Comparison of ENCODE assay signal across 25 mouse cellular contexts in the genomic region with DNA sequence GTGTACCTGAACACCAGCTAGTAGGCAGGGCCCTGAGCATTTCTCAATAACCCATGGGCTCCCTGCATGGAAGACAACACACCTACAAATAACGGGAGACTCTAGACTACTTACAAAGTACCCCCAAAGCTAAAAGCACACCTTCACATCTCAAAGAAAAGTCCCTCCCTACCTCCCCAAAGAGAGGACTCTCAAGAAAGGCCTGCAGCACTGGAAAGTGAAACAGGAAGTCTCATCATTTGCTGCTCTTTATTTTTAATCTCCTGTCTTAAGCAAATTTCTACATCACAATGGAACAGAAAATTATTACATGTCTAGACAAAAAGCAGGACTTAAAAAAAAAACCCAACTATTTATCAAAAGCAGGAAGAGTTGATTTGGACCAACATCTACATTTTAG.
DNase-seq lines count a peak whose midpoint lies in the region; ATAC-seq and TF ChIP-seq lines count a peak whose summit lies in the region.
"Had no signal": no experiment of that assay in that cellular context is flagged by ENCODE, and none has a peak within 500 bp of the region (broad histone marks: within the 10 kb centered on the region; RNA-seq: fewer than 3 reads in every experiment).

No protein-coding gene starts in this region.

- H3K27me3 ChIP-seq in heart, adult 2 months (ENCODE audit: control insufficient read depth, insufficient read depth, low read length), result no peaks in the 10 kb centered on the region
- H3K27me3 ChIP-seq in limb, embryonic 10.5 days (ENCODE audit: low read depth, poor library complexity, severe bottlenecking), result no peaks in the 10 kb centered on the region
- H3K27me3 ChIP-seq: forebrain, embryonic 13.5 days; heart, embryonic 13.5 days; hindbrain, embryonic 15.5 days had no signal

- WGBS in heart, adult 2 months, result 84% methylated on average over 1 of the region's 1 CpGs
- WGBS in limb, embryonic 10.5 days, result 90% methylated on average over 1 of the region's 1 CpGs

- H3K4me1 ChIP-seq in heart, adult 2 months (ENCODE audit: control insufficient read depth, insufficient read depth, low read length), result no peaks in the 10 kb centered on the region
- H3K4me1 ChIP-seq in limb, embryonic 10.5 days, result no peaks in the 10 kb centered on the region

- H3K36me3 ChIP-seq in heart, adult 2 months (ENCODE audit: control insufficient read depth, insufficient read depth, low read length), result no peaks in the 10 kb centered on the region
- no peaks in the 10 kb centered on the region for H3K36me3 ChIP-seq in limb, embryonic 10.5 days
- H3K36me3 ChIP-seq: forebrain, embryonic 10.5 days; heart, embryonic 10.5 days; heart, embryonic 13.5 days; hindbrain, embryonic 15.5 days had no signal

- peak; percentile 5 to 7 for DNase-seq in B cell, adult 2 months
- DNase-seq in heart, adult 2 months, result no peak
- DNase-seq in limb, embryonic 10.5 days (ENCODE audit: low spot score), result no peak
- DNase-seq in left cerebral cortex, postnatal 14 days (ENCODE audit: low spot score in 2 of 2), result no peak
- DNase-seq: adrenal gland, adult 8-10 months; adrenal gland, postnatal 25 days; cerebellum, adult 11-12 months; cerebellum, adult 8-10 months; cerebellum, postnatal 14 days; forebrain, postnatal 0 days; gastrocnemius, adult 2 months; gastrocnemius, postnatal 14 days; heart, adult 18-20 months; heart, postnatal 14 days; heart, postnatal 4 days; kidney, adult 18-20 months had no signal

- TF ChIP-seq CTCF in heart, adult 2 months (IDR thresholded peaks at IDR 0.05), result no peak

- H3K4me3 ChIP-seq in heart, adult 2 months, result no peak overlapping the region
- H3K4me3 ChIP-seq in limb, embryonic 10.5 days, result no peak overlapping the region
- H3K4me3 ChIP-seq: forebrain, embryonic 10.5 days; forebrain, embryonic 13.5 days; gastrocnemius, adult 2 months; heart, embryonic 10.5 days; heart, embryonic 13.5 days; hindbrain, embryonic 15.5 days had no signal

- ATAC-seq in CD4-positive, CD25-positive, alpha-beta regulatory T cell, adult 4 months, result peak; percentile 64
- peak; percentile 46 for ATAC-seq in inflammation-experienced regulatory T-cells, adult 6 months
- ATAC-seq: activated CD4-positive, CD25-positive, alpha-beta regulatory T cell, adult 4 months; forebrain, embryonic 13.5 days; forebrain, postnatal 0 days; intestine, embryonic 16.5 days had no signal

- no peak for TF ChIP-seq EP300 in heart, adult 2 months (IDR thresholded peaks at IDR 0.05; ENCODE audit: insufficient read depth, low read depth, low read length)

- no peak for TF ChIP-seq POLR2A in heart, adult 2 months (IDR thresholded peaks at IDR 0.05; ENCODE audit: insufficient read depth, low read depth, low read length)

- H3K27ac ChIP-seq in heart, adult 2 months, result no peak overlapping the region
- H3K27ac ChIP-seq in limb, embryonic 10.5 days, result no peak overlapping the region
- H3K27ac ChIP-seq: forebrain, embryonic 10.5 days; forebrain, embryonic 13.5 days; gastrocnemius, adult 2 months; heart, embryonic 10.5 days; heart, embryonic 13.5 days; hindbrain, embryonic 15.5 days had no signal

- H3K79me2 ChIP-seq in heart, adult 2 months (replicated peaks; ENCODE audit: control insufficient read depth, insufficient read depth, low read length), result no peaks in the 10 kb centered on the region

- H3K9me3 ChIP-seq in limb, embryonic 10.5 days (replicated peaks), result no peaks in the 10 kb centered on the region
- H3K9me3 ChIP-seq: forebrain, embryonic 10.5 days; forebrain, embryonic 13.5 days; heart, embryonic 10.5 days; heart, embryonic 13.5 days; hindbrain, embryonic 15.5 days had no signal

- intact Hi-C loops in heart, adult 2 months (cut with DNase I), result no loop called here
- intact Hi-C loops in left cerebral cortex, postnatal 14 days (cut with DNase I), result no loop called here

- no peak overlapping the region for H3K9ac ChIP-seq in heart, adult 2 months (ENCODE audit: low read depth, low read length)
- H3K9ac ChIP-seq: forebrain, embryonic 13.5 days; forebrain, postnatal 0 days; heart, embryonic 13.5 days; hindbrain, embryonic 15.5 days had no signal

Comparison
In these comparisons a context has a peak if more than half of its experiments do, and no peak if none do; other contexts are left out.
1. DNase-seq: peak in B cell, adult 2 months (2 of 2); none in heart, adult 2 months (0 of 2), limb, embryonic 10.5 days (single experiment) and left cerebral cortex, postnatal 14 days (0 of 2).